Mouse (Mus musculus): Measurements from ENCODE around the gene Riox1. TPM values are rescaled to one million over a fixed set of nuclear protein-coding genes. Genes with fewer than 3 reads are reported as not detected.
A peak's percentile ranks its signal among the peaks of the same experiment; 100 is the strongest.

Riox1 gene
- polyA plus RNA-seq, 1 experiment from 2014 or later, result 8.6 TPM

DNA sequence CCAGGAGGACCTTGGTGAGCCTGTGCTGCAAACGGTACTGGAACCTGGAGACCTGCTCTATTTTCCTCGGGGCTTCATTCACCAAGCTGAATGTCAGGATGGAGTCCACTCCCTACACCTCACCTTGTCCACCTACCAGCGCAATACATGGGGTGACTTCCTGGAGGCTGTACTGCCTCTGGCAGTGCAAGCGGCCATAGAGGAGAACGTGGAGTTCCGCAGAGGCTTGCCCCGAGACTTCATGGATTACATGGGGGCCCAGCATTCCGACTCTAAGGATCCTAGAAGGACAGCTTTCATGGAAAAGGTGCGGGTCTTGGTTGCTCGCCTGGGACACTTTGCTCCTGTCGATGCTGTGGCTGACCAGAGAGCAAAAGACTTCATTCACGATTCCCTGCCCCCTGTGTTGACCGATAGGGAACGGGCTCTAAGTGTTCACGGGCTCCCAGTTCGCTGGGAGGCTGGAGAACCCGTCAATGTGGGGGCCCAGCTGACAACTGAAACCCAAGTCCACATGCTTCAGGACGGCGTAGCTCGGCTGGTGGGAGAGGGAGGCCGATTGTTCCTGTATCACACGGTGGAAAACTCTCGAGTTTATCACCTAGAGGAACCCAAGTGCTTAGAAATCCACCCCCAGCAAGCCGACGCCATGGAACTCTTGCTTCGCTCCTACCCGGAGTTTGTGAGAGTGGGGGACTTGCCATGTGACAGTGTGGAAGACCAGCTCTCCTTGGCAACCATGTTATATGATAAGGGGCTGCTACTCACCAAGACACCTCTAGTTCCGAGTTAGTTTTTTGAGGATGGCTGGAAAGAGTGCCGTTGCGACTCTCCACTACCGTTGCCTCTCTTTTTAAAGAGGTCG is 1.5 kb downstream of the Riox1 start:
- peak overlapping the region; percentile 91 for H3K4me2 ChIP-seq
- ATAC-seq, result no peak
- peaks cover 33% of the 10 kb centered on the region for H3K4me1 ChIP-seq
- H3K4me3 ChIP-seq, result peak overlapping the region; percentile 91
- H3K27ac ChIP-seq, result no peak overlapping the region
- H3K36me3 ChIP-seq (ENCODE audit: poor library complexity, severe bottlenecking), result peaks cover 28% of the 10 kb centered on the region
- no peaks in the 10 kb centered on the region for H3K9me3 ChIP-seq (replicated peaks)
- 70% methylated on average over 32 of the region's 32 CpGs for WGBS
- H3K27me3 ChIP-seq, result no peaks in the 10 kb centered on the region
- H3K9ac ChIP-seq, result peak overlapping the region; percentile 92

DNA sequence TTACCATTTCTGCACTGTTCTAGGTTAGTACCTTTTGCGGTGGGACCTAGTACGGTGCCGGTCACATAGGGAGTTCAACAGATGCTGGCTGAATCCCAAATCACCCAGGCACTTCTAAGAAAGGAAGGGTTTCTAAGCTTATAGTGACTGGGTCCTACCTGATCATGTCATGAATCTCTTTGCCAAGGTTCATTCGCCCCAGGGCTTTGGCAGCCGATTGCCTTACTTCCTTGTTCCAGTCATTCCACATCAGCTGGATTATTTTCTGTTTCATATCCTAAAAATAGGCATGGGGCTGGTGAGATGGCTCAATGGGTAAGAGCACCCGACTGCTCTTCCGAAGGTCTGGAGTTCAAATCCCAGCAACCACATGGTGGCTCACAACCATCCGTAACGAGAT is 7.9 kb downstream of the Riox1 start:
- 95% methylated on average over 9 of the region's 9 CpGs for WGBS
- Histone ChIP-seq H3K4me1 (peaks cover 8% of the 10 kb centered on the region), H3K4me2 (no peak overlapping the region), H3K27ac (no peak overlapping the region), H3K36me3 (ENCODE audit: poor library complexity, severe bottlenecking) (peaks cover 26% of the 10 kb centered on the region), H3K27me3 (no peaks in the 10 kb centered on the region), H3K9ac (no peak overlapping the region), H3K4me3 (no peak overlapping the region), H3K9me3 (replicated peaks) (no peaks in the 10 kb centered on the region)
- ATAC-seq, result no peak

DNA sequence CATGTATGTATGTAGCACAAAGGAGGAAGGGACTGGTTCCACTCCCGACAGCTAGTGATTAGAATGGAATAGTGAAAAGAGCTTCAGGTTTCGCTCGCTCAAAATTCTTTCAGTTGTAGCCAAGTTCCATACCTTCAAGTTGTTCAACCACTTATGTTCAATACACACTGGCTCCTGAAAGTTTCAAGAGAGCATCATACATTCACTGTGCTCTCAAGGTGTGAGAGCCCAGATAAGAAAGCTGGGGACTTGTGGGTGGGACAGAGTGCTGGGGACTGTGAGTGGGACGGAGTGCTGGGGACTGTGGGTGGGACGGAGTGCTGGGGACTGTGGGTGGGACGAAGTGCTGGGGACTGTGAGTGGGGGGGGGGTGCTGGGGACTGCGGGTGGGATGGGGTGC is 14.8 kb downstream of the Riox1 start:
- ATAC-seq, result no peak
- no peak overlapping the region for H3K4me3 ChIP-seq
- H3K9ac ChIP-seq, result no peak overlapping the region
- H3K4me2 ChIP-seq, result no peak overlapping the region
- H3K4me1 ChIP-seq, result no peaks in the 10 kb centered on the region
- 91% methylated on average over 6 of the region's 7 CpGs for WGBS
- H3K9me3 ChIP-seq (replicated peaks), result no peaks in the 10 kb centered on the region
- no peaks in the 10 kb centered on the region for H3K36me3 ChIP-seq (ENCODE audit: poor library complexity, severe bottlenecking)
- no peak overlapping the region for H3K27ac ChIP-seq
- no peaks in the 10 kb centered on the region for H3K27me3 ChIP-seq

DNA sequence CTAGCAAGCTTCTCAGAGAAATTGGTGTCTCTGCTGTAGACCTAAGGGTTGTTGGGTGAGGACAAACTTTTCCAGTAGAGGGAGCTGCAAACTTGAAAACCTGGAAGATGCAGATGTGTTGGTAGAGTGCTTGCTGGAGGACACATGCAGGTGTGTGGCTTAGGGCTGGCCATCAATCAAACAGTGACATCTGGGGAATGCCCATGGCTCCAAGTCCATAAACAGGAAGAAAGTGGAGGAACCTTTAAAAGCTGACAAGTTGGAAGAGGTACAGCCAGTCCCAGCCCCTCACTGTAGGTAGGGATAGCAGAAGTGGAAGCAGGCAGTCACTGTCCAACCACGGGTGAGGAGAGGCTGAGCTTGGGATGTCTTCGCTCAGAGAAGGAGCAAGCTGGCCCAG is 21.7 kb downstream of the Riox1 start:
- Histone ChIP-seq H3K4me3 (no peak overlapping the region), H3K9ac (no peak overlapping the region), H3K27me3 (no peaks in the 10 kb centered on the region), H3K4me2 (no peak overlapping the region), H3K4me1 (no peaks in the 10 kb centered on the region), H3K9me3 (replicated peaks) (0 out of 2 replicates have a peak, but pooled peaks cover 4% of the 10 kb centered on the region), H3K27ac (no peak overlapping the region), H3K36me3 (ENCODE audit: poor library complexity, severe bottlenecking) (no peaks in the 10 kb centered on the region)
- 80% methylated on average over 2 of the region's 2 CpGs for WGBS
- ATAC-seq, result no peak

DNA sequence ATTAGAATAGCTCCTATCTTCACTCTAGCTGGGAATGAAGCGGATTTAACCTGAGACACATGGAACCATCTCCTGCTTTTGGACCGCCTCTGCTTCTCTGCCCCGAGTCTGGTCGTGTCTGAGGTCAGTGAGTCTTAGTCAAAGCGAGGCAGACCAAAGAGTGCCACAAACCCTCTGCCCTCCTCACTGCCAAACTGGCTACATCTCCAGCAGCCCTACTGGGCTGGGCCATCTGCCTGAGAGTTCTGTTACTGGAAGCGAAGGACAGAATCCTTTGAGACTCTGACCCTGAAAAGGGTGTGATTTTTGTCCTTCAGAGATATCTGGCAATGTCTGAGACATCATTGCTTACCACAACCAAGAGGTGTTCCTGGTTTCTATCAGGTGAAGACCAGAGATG is 28.5 kb downstream of the Riox1 start:
- no peaks in the 10 kb centered on the region for H3K27me3 ChIP-seq
- no peak for ATAC-seq
- H3K4me1 ChIP-seq, result no peaks in the 10 kb centered on the region
- no peak overlapping the region for H3K9ac ChIP-seq
- no peak overlapping the region for H3K27ac ChIP-seq
- H3K4me2 ChIP-seq, result no peak overlapping the region
- 0 out of 2 replicates have a peak, but pooled peaks cover 4% of the 10 kb centered on the region for H3K9me3 ChIP-seq (replicated peaks)
- H3K36me3 ChIP-seq (ENCODE audit: poor library complexity, severe bottlenecking), result no peaks in the 10 kb centered on the region
- 88% methylated on average over 6 of the region's 6 CpGs for WGBS
- no peak overlapping the region for H3K4me3 ChIP-seq

DNA sequence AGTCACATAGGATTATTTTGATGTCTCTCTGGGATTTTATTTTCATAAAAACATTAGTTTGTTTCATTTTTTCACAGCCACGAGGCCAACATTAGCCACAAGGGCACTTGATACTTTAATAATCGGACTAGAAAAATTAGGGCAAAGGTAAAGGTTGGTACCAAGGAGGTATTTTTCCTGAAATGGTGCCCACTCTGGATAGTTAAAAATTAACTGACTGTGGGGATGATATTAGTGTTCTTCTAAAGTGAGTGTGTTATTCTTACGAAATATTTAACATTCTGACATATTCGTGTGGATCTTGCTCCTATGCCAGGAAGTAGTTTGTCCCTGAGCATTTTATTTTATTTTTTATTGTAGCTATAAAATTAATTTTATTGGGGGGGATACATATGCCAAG is 31.2 kb downstream of the Riox1 start:
- Histone ChIP-seq H3K4me2 (no peak overlapping the region), H3K27ac (no peak overlapping the region), H3K36me3 (ENCODE audit: poor library complexity, severe bottlenecking) (no peaks in the 10 kb centered on the region), H3K9me3 (replicated peaks) (no peaks in the 10 kb centered on the region), H3K9ac (no peak overlapping the region), H3K4me3 (no peak overlapping the region), H3K4me1 (no peaks in the 10 kb centered on the region), H3K27me3 (no peaks in the 10 kb centered on the region)
- WGBS, result 92% methylated on average over 4 of the region's 4 CpGs
- no peak for ATAC-seq

DNA sequence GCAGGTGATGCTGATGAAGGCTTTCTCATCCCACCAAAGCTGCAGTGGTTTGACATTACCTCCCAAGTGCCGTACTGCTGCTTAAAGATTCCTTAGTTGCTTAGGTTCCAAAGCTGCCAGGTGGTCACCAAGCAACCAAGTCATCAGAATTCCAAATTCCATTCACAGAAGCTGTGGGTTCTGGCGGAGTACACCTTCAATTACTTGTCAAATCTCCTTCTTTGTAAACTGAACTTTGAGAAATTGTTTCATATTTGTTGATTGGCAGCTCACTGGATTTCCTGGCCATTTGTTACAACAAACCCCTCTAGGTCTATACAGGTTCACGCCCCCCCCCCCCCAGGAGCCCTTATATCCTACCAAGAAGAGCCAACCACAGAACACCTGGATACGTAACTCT is 34.3 kb downstream of the Riox1 start, which contains the start of gene Heatr4:
TSS of gene Heatr4 (minus strand) at position 101 of the 400 bp plus-strand sequence.
- no peak for ATAC-seq
- Histone ChIP-seq H3K9me3 (replicated peaks) (no peaks in the 10 kb centered on the region), H3K27me3 (no peaks in the 10 kb centered on the region), H3K4me3 (no peak within 1 kb of the TSS), H3K36me3 (ENCODE audit: poor library complexity, severe bottlenecking) (no peaks in the 10 kb centered on the region), H3K9ac (no peak within 1 kb of the TSS), H3K27ac (no peak within 1 kb of the TSS), H3K4me1 (peaks cover 11% of the 10 kb centered on the region; the same call in 1 of the 2 replicates), H3K4me2 (no peak within 1 kb of the TSS)
- WGBS, result 74% methylated on average over 4 of the region's 4 CpGs

DNA sequence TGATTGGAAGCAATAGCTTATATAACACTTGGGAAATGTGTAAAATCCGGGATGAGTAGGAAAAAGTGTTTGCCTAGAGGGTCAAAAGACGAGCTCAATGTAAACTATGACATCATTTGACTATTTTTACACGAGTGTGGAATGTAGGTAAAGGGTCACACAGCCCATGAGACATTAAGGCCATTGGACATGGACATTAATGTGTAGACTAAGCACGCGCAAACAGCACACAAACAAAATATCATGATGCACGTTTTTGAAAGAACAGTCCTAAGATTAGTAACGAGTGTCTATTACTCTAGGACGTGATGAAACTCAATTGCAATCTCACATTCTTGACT is 36.8 kb downstream of the Riox1 start:
- 35% methylated on average over 8 of the region's 8 CpGs for WGBS
- no peak for ATAC-seq
- no peak overlapping the region for H3K27ac ChIP-seq
- no peaks in the 10 kb centered on the region for H3K27me3 ChIP-seq
- H3K9me3 ChIP-seq (replicated peaks), result no peaks in the 10 kb centered on the region
- no peaks in the 10 kb centered on the region for H3K36me3 ChIP-seq (ENCODE audit: poor library complexity, severe bottlenecking)
- peak overlapping the region; percentile 63 for H3K4me3 ChIP-seq
- peaks cover 11% of the 10 kb centered on the region; the same call in 1 of the 2 replicates for H3K4me1 ChIP-seq
- H3K9ac ChIP-seq, result peak overlapping the region; percentile 79
- H3K4me2 ChIP-seq, result peak overlapping the region; percentile 62

DNA sequence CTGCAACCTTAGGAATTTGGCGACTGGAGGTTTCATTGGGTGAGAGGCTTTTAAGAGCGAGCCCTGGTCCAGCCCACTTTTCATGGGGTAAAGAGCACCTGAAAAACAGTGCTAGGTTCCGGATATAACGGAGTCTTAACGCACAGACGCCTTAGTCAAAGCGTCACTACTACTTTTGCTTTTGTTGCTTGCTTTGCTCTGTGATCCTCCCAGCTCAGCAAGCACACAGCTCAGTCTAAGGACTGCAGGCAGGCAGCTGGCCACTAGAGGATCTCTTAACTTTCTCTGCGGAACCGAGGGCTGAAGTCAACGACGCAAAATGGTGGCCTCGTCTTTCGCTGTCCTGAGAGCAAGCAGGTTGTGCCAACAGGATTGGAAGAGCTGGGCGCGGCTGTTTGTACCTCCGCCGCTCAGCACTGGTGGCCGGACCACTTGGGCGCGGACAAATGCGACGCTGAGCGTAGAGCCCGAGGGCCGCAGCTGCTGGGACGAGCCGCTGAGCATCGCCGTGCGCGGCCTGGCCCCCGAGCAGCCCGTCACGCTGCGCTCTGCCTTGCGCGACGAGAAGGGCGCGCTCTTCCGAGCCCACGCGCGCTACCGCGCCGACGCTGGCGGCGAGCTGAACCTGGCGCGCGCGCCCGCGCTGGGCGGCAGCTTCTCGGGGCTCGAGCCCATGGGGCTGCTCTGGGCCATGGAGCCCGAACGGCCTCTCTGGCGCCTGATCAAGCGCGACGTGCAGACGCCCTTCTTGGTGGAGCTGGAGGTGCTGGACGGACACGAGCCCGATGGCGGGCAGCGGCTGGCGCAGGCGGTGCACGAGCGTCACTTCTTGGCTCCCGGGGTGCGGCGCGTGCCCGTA is 37.4 kb downstream of the Riox1 start, which contains the start of gene Acot2:
TSS of gene Acot2 (plus strand) at position 279 of the 859 bp plus-strand sequence.
- Histone ChIP-seq H3K4me2 (peak within 1 kb of the TSS; percentile 62), H3K4me3 (peak within 1 kb of the TSS; percentile 63), H3K4me1 (peaks cover 11% of the 10 kb centered on the region; the same call in 1 of the 2 replicates), H3K9ac (peak within 1 kb of the TSS; percentile 79), H3K27me3 (no peaks in the 10 kb centered on the region), H3K36me3 (ENCODE audit: poor library complexity, severe bottlenecking) (no peaks in the 10 kb centered on the region), H3K27ac (peak within 1 kb of the TSS; percentile 79), H3K9me3 (replicated peaks) (no peaks in the 10 kb centered on the region)
- under 1% methylated on average over 80 of the region's 80 CpGs for WGBS
- ATAC-seq, result peak; percentile 94

DNA sequence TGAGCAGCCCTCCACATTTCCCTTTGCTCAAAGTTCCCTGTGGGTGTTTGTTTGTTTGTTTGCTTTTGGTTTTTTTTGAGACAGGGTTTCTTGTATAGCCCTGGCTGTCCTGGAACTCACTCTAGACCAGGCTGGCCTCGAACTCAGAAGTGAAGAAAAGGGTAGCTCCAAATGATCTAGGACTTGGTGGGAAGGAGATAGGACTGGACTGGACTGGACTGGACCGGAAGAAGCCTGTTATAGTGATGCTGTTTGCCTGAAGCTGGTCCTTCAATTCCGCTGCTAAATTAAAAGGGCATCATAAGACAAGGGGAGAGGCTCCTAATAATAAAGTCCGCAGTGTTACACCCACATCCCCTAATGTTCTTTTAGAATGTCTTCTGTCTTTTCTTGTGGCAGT is 38.1 kb downstream of the Riox1 start:
- H3K4me2 ChIP-seq, result peak overlapping the region; percentile 62
- H3K4me1 ChIP-seq, result peaks cover 11% of the 10 kb centered on the region; the same call in 1 of the 2 replicates
- no peaks in the 10 kb centered on the region for H3K27me3 ChIP-seq
- peak overlapping the region; percentile 79; the same call in 1 of the 2 replicates for H3K27ac ChIP-seq
- H3K4me3 ChIP-seq, result peak overlapping the region; percentile 63
- WGBS, result 69% methylated on average over 4 of the region's 4 CpGs
- no peaks in the 10 kb centered on the region for H3K9me3 ChIP-seq (replicated peaks)
- peak; percentile 34; the same call in 1 of the 2 replicates for ATAC-seq
- peak overlapping the region; percentile 79 for H3K9ac ChIP-seq
- H3K36me3 ChIP-seq (ENCODE audit: poor library complexity, severe bottlenecking), result no peaks in the 10 kb centered on the region

DNA sequence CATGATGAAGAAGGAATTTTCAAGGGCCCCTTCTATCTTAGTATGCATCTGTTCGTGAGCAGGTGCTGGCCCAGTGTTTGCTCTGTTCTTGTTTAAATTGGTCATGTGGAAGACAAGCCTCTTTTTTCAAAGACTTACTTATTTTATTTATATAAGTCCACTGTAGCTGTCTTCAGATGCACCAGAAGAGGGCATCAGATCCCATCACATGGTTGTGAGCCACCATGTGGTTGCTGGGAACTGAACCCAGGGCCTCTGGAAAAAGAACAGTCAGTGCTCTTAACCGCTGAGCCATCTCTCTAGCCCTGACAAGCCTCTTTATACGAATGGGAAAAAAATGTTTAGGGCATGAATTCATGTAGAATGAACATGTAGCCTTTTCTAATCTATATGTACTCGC is 39.0 kb downstream of the Riox1 start:
- H3K4me1 ChIP-seq, result peaks cover 11% of the 10 kb centered on the region; the same call in 1 of the 2 replicates
- H3K4me3 ChIP-seq, result no peak overlapping the region
- no peak overlapping the region for H3K4me2 ChIP-seq
- no peak for ATAC-seq
- no peaks in the 10 kb centered on the region for H3K27me3 ChIP-seq
- peaks cover 2% of the 10 kb centered on the region; the same call in 1 of the 2 replicates for H3K36me3 ChIP-seq (ENCODE audit: poor library complexity, severe bottlenecking)
- 96% methylated on average over 4 of the region's 4 CpGs for WGBS
- no peaks in the 10 kb centered on the region for H3K9me3 ChIP-seq (replicated peaks)
- no peak overlapping the region for H3K27ac ChIP-seq
- H3K9ac ChIP-seq, result no peak overlapping the region

DNA sequence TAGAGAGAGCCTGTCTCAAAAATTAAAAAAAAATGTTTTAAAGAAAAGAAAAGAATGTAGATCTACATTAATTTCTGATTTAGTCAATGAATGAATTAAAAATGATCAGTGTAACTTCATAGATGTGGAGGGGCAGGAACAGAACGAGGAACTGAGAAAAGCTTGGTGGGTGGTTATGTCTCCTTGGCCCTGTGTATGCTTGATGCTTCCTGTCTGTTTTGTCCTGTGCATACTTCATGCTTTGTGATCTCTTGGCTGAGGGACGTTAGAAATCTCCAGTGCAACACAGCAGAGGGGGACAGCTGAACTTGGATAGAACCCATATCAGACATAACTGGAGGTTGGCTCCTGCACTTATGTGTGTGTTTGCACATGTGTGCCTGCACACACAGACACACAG is 46.8 kb downstream of the Riox1 start:
- Histone ChIP-seq H3K27ac (no peak overlapping the region), H3K4me3 (no peak overlapping the region), H3K36me3 (ENCODE audit: poor library complexity, severe bottlenecking) (peaks cover 3% of the 10 kb centered on the region; the same call in 1 of the 2 replicates), H3K27me3 (no peaks in the 10 kb centered on the region), H3K9me3 (replicated peaks) (peaks cover 7% of the 10 kb centered on the region; the same call in 1 of the 2 replicates), H3K4me1 (no peaks in the 10 kb centered on the region), H3K9ac (no peak overlapping the region), H3K4me2 (no peak overlapping the region)
- no peak for ATAC-seq
- WGBS, result 71% methylated on average over 2 of the region's 2 CpGs
